Mouse (Mus musculus) myocyte (in vitro differentiated cells): ENCODE data around the gene Slc2a13. TPM values are rescaled to one million over a fixed set of nuclear protein-coding genes. Genes with fewer than 3 reads are reported as not detected.
A peak's percentile ranks its signal among the peaks of the same experiment; 100 is the strongest.

Source experiments
- H3K27me3 ChIP-seq: one replicate; pipeline ENCODE4 v1.6.1; 2011; ENCODE audit not compliant: control insufficient read depth, insufficient read depth, insufficient read length
- H3K36me3 ChIP-seq: one replicate; pipeline ENCODE4 v1.6.1; 2011; ENCODE audit not compliant: control insufficient read depth, insufficient read depth
- H3K4me2 ChIP-seq: one replicate; pipeline ENCODE4 v1.6.1; 2011; ENCODE audit warnings: low read depth, control low read depth
- H3K4me3 ChIP-seq: one replicate; pipeline ENCODE4 v1.5.1; 2011; ENCODE audit warnings: mild to moderate bottlenecking, control low read depth, moderate library complexity
- H3K79me2 ChIP-seq: one replicate; pipeline ENCODE4 v1.6.1; 2011; ENCODE audit not compliant: control insufficient read depth, insufficient read depth
- H3ac ChIP-seq: one replicate; pipeline ENCODE4 v1.6.1; 2011; ENCODE audit not compliant: control insufficient read depth, insufficient read length
- CEBPB ChIP-seq: IDR thresholded peaks from 2 replicates; pipeline ENCODE4 v1.6.1; 2011; ENCODE audit warnings: mild to moderate bottlenecking, moderate library complexity; ENCODE audit not compliant: poor library complexity, insufficient read depth, severe bottlenecking
- E2F4 ChIP-seq: IDR thresholded peaks from one replicate; pipeline ENCODE4 v1.6.1; 2011; ENCODE audit warnings: mild to moderate bottlenecking, control low read depth, moderate library complexity; ENCODE audit not compliant: insufficient read depth
- MAX ChIP-seq: IDR thresholded peaks from one replicate; pipeline ENCODE4 v1.6.1; 2011; ENCODE audit warnings: low read depth, mild to moderate bottlenecking, control low read depth
- MYOD1 ChIP-seq, 3 experiments: IDR thresholded peaks; one replicate each; pipeline ENCODE4 v1.6.1; 2011; ENCODE audit warnings: control low read depth in 2 of 3, low read depth in 2 of 3, mild to moderate bottlenecking in 2 of 3, moderate library complexity in 1 of 3; ENCODE audit not compliant: insufficient read length in 2 of 3, control insufficient read depth in 1 of 3
- MYOG ChIP-seq, 3 experiments: IDR thresholded peaks; one replicate each; pipeline ENCODE4 v1.6.1; 2011; ENCODE audit warnings: control low read depth in 2 of 3, low read depth in 2 of 3, mild to moderate bottlenecking in 2 of 3; ENCODE audit not compliant: insufficient read length in 2 of 3, control insufficient read depth in 1 of 3, insufficient read depth in 1 of 3
- POLR2A ChIP-seq: IDR thresholded peaks from one replicate; pipeline ENCODE4 v1.6.1; 2011; ENCODE audit warnings: low read depth, mild to moderate bottlenecking, control low read depth, moderate library complexity; ENCODE audit not compliant: insufficient read length
- POLR2AphosphoS2 ChIP-seq: IDR thresholded peaks from one replicate; pipeline ENCODE4 v1.6.1; 2011; ENCODE audit warnings: low read depth, control low read depth; ENCODE audit not compliant: insufficient read length
- REST ChIP-seq: IDR thresholded peaks from one replicate; pipeline ENCODE4 v1.6.1; 2011; ENCODE audit warnings: mild to moderate bottlenecking, control low read depth, moderate library complexity; ENCODE audit not compliant: insufficient read depth, insufficient read length
- SRF ChIP-seq: IDR thresholded peaks from one replicate; pipeline ENCODE4 v1.6.1; 2011; ENCODE audit warnings: low read depth; ENCODE audit not compliant: control insufficient read depth, insufficient read length
- TCF12 ChIP-seq: IDR thresholded peaks from one replicate; pipeline ENCODE4 v1.6.1; 2011; ENCODE audit warnings: mild to moderate bottlenecking, control low read depth; ENCODE audit not compliant: poor library complexity, insufficient read depth, severe bottlenecking
- TCF3 ChIP-seq: IDR thresholded peaks from one replicate; pipeline ENCODE4 v1.6.1; 2011; ENCODE audit warnings: low read depth, control low read depth; ENCODE audit not compliant: insufficient read length
- USF1 ChIP-seq: IDR thresholded peaks from one replicate; pipeline ENCODE4 v1.6.1; 2011; ENCODE audit warnings: low read depth, mild to moderate bottlenecking, control low read depth, moderate library complexity
- polyA plus RNA-seq: library from polyadenylated mRNA; unstranded; fragments of >200 nt; fragmentation: generic; extraction: Trizol; gene quantifications from one replicate; pipeline ENCODE4 v1.2.1, GENCODE M21; 2012; ENCODE audit warnings: missing spikeins

Slc2a13 gene
- polyA plus RNA-seq, 1 experiment = 0.62 TPM

- Histone ChIP-seq H3K36me3 (no peaks in the 10 kb centered on the region), H3K4me3 (peak overlapping the region; percentile 22), H3K4me2 (peak overlapping the region; percentile 70), H3ac (peak overlapping the region; percentile 93), H3K27me3 (no peaks in the 10 kb centered on the region), H3K79me2 (no peaks in the 10 kb centered on the region)
- TF ChIP-seq CEBPB = no peak
- no peak for TF ChIP-seq TCF12
- no peak for TF ChIP-seq POLR2A
- no peak for TF ChIP-seq MYOG (IDR thresholded peaks at IDR 0.05; ENCODE audit: control insufficient read depth in 1 of 3, insufficient read depth in 1 of 3, insufficient read length in 2 of 3, low read depth in 2 of 3)
- no peak for TF ChIP-seq TCF3
- TF ChIP-seq MYOD1 (IDR thresholded peaks at IDR 0.05; ENCODE audit: control insufficient read depth in 1 of 3, insufficient read length in 2 of 3, low read depth in 2 of 3) = no peak
These were observed 1.1 kb downstream of the Slc2a13 start for GRCm38 (mm10) chr15:91571981-91572380.

GRCm38 (mm10) chr15:91566784-91567183, 6.3 kb downstream of the Slc2a13 start:
- no peaks in the 10 kb centered on the region for H3K79me2 ChIP-seq
- no peak overlapping the region for H3K4me2 ChIP-seq
- no peak overlapping the region for H3ac ChIP-seq
- no peak overlapping the region for H3K4me3 ChIP-seq
- no peak for TF ChIP-seq POLR2AphosphoS2
- TF ChIP-seq USF1 = no peak
- no peak for TF ChIP-seq CEBPB
- TF ChIP-seq MYOG (IDR thresholded peaks at IDR 0.05; ENCODE audit: control insufficient read depth in 1 of 3, insufficient read depth in 1 of 3, insufficient read length in 2 of 3, low read depth in 2 of 3) = no peak
- no peak for TF ChIP-seq SRF
- no peaks in the 10 kb centered on the region for H3K36me3 ChIP-seq
- H3K27me3 ChIP-seq = no peaks in the 10 kb centered on the region

GRCm38 (mm10) chr15:91565025-91565605, 7.9 kb downstream of the Slc2a13 start:
- TF ChIP-seq CEBPB (no peak), MYOG (IDR thresholded peaks at IDR 0.05; ENCODE audit: control insufficient read depth in 1 of 3, insufficient read depth in 1 of 3, insufficient read length in 2 of 3, low read depth in 2 of 3) (no peak), USF1 (no peak), MAX (no peak), TCF3 (no peak), SRF (no peak), TCF12 (no peak), E2F4 (no peak), POLR2AphosphoS2 (no peak), POLR2A (no peak), REST (no peak)
- Histone ChIP-seq H3K4me2 (no peak overlapping the region), H3K27me3 (no peaks in the 10 kb centered on the region), H3K36me3 (no peaks in the 10 kb centered on the region), H3K4me3 (no peak overlapping the region), H3K79me2 (no peaks in the 10 kb centered on the region), H3ac (no peak overlapping the region)

- H3ac ChIP-seq = no peak overlapping the region
- H3K4me2 ChIP-seq = no peak overlapping the region
- no peak for TF ChIP-seq POLR2AphosphoS2
- no peak overlapping the region for H3K4me3 ChIP-seq
- no peaks in the 10 kb centered on the region for H3K36me3 ChIP-seq
- no peaks in the 10 kb centered on the region for H3K79me2 ChIP-seq
- no peaks in the 10 kb centered on the region for H3K27me3 ChIP-seq
These were observed 11.3 kb downstream of the Slc2a13 start for GRCm38 (mm10) chr15:91561728-91562127.

- H3K36me3 ChIP-seq = no peaks in the 10 kb centered on the region
- H3K27me3 ChIP-seq = no peaks in the 10 kb centered on the region
- H3K4me2 ChIP-seq = no peak overlapping the region
- TF ChIP-seq MYOG (IDR thresholded peaks at IDR 0.05; ENCODE audit: control insufficient read depth in 1 of 3, insufficient read depth in 1 of 3, insufficient read length in 2 of 3, low read depth in 2 of 3) = no peak
- no peak for TF ChIP-seq REST
- TF ChIP-seq TCF3 = no peak
- no peak for TF ChIP-seq E2F4
- no peak for TF ChIP-seq USF1
- TF ChIP-seq CEBPB = no peak
- no peak for TF ChIP-seq TCF12
- no peak for TF ChIP-seq SRF
- TF ChIP-seq MAX = no peak
- no peak for TF ChIP-seq POLR2A
- no peak for TF ChIP-seq MYOD1 (IDR thresholded peaks at IDR 0.05; ENCODE audit: control insufficient read depth in 1 of 3, insufficient read length in 2 of 3, low read depth in 2 of 3)
- no peak for TF ChIP-seq POLR2AphosphoS2
- no peak overlapping the region for H3K4me3 ChIP-seq
- no peak overlapping the region for H3ac ChIP-seq
- H3K79me2 ChIP-seq = no peaks in the 10 kb centered on the region
These were observed 17.7 kb downstream of the Slc2a13 start for GRCm38 (mm10) chr15:91555336-91555736.
